Mouse (Mus musculus) cerebellum, postnatal 4 days (tissue): ENCODE measurements around the gene Gm45753.
A peak's percentile ranks its signal among the peaks of the same experiment; 100 is the strongest.
"Not testable (repeated sequence)": the region's sequence is repeated elsewhere in the genome, so short reads cannot be mapped to it uniquely, and the experiment has no call there.

Experiments
- DNase-seq, 2 experiments: peaks; one replicate each; pipeline ENCODE4 v3.0.0; 2022; ENCODE audit warnings: low spot score in 2 of 2, mixed read lengths in 1 of 2

The Gm45753 gene

DNA sequence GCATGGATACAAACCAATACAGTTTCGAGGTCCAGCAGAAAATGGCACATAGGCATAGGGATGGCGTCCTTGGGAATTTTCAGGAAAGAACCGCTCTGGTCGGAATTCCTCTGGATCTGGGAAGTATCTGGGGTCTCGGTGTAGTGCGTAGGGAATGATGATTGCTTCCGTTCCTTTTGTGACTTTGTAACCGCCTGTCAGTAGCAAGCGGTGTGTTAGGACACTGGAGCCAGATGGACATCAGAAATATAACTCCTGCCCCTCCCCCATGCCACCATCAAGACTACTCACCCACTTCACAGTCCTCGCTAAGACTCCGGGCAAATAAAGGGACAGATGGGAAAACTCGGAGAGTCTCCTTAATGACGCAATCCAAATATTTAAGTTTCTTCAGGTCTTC lies at the start of gene Gm45753:
Gm45753 (minus strand) TSS at position 101 of the 400 bp plus-strand sequence.
- DNase-seq = no peak

DNA sequence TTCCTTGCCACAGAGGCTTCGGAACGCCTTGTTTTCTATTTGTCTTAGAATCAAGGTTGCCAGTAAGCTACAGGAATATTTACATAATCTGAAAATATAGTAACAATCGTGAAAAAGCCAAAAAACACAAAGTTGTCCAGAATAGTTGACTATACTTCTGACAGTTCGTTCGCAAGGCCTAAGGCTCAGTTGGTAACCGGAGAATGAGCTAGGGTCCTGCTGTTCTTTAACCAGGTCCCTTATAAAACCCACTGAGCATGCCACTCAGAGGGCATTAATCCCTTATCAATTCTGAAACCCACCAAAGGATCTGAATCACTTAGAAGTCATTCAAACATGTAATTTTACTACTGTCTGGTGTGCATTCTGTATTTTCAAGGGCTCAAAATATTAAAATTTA lies 47.5 kb upstream of the Gm45753 start:
- DNase-seq = no peak

DNA sequence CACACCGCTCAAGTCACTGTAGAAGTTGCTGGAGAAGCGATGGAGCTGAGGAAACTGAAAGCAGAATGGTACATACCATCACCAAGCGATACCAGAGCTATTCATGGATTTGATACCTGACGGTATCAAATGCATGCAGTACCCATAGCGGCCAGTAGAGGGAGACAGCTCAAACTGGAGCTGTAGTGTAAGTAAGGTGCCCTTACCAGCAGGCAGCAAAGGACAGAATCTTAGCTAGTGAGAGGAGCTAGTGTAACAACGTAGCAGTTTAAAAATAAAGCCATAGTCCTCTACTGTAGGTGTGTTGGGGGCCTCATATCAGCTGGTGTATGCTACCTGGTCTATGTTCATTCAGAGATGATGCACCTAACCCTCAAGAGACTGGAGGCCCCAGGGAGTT lies 36.8 kb upstream of the Gm45753 start:
- peak in 1 of 2 experiments; percentile 53 for DNase-seq

DNA sequence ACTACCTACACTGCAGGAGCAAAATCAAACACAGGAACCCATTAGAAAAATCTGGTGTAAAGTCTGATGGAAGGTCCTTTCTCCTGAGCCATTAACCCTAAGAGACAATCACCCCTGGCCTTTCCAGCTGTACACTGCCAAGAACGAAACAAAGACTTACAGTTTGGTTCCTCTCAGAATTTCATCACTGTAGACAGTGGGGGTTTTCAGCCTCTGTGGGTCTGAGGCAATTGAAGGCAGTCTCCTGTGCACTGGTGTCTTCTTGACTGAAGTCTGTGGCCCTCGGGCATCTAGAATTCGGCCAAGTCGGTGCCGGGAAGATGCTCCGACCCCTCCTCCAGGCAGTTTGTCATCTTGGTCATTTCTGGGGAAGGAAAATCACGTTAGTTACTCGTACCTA lies 36.0 kb upstream of the Gm45753 start:
- DNase-seq = no peak

DNA sequence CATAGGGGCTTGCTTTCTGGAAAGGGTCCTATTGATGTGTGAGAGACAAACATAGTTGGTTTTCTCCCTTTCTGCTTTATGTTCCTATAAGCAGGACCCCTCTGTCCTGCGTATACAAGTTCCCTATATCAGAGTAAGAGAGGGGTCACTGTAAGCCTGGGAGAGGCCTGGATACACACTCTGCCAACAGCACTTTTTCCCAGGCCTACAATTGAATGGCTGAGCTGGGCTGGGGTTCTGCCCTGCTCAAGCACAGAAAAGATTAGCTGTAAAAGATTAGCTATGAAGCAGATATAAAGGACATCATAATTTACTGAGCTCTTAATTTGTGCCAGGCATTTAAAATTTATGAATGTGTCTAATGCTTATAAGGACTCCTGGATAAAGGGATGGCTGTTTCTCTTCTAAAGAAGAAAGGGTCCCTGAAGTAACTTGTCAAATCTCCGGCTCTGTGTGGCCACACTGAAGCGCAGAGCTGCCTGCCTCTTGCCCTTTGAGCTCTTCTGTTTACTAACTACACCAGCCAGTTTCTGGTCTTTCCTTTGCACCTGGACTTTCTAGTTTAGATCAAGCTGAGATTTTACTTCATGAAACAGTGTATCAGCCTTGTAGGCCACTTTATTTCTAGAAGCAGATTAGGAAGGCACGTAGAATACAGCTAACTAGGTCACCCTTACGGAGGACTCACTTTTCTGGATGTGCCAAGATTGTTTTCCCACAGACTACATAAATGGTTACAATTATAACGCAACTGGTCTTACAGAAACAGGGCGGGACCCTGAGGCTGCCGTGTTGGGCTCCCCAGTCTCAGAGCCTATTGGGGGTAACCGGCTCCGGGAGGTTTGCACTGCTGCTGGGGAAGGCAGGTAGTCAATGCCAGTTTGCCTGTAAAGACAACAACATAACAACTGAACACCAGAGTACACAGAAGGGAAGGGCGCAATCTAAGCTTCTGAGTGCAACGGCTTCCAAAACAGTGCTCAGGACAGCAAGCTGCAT lies 33.7 kb upstream of the Gm45753 start:
- no peak for DNase-seq

DNA sequence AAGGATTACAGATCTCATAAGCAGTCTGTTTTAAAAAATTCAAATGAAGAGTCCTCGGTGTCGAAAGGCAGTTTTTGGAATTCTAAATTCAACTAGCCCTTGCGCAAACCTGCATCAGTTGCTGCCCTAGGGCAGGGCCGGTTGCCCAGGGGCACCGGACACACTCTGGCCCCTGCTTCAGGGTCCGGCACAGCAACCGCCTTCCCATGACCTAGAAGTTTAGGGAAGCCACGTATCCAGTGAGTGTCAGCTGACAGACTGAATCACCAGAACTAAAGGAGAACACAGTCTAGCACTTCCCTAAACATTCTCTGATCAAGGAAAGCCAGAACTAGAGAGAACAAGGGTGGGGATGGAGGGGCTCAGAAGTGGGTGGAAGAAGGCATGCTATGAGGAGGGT lies 25.2 kb upstream of the Gm45753 start:
- no peak for DNase-seq

DNA sequence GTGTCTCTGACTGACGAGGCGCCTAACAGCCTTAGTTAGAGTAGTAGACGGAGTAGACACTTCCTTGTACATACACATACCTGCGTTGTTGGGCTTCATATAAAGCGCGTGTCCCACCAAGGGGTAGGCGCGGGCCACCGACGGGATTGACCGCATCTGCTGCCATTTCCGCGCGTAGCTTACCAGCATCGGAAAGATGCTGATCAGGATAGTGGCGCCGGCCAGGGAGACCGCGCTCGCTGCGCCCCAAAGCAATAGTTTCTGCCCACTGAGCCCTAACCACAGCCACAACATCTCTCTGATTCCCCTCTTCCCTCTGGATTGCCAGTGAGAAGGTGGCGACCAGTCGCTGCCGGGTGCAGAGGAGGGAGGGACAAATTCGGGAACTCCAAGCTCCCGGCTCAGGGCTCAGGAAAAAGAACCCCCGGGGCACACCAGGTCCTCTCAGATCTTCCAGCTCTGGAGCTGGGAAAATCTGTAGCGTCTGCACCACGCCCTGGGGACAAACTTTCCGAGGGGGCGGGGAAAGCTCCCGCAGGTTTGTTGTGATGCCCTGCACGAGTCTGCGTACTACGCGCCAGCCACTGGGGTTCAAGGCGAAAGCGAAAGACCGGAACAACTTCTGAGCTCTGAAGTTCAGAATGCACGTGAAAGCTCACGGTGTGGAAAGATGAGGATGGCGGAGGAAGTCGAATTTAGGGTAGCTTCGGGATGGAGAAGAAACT lies 24.6 kb upstream of the Gm45753 start, which contains the start of gene Cyp4v3:
Cyp4v3 (minus strand) TSS at position 532 of the 725 bp plus-strand sequence.
- DNase-seq = peak in 1 of 2 experiments; percentile 30

DNA sequence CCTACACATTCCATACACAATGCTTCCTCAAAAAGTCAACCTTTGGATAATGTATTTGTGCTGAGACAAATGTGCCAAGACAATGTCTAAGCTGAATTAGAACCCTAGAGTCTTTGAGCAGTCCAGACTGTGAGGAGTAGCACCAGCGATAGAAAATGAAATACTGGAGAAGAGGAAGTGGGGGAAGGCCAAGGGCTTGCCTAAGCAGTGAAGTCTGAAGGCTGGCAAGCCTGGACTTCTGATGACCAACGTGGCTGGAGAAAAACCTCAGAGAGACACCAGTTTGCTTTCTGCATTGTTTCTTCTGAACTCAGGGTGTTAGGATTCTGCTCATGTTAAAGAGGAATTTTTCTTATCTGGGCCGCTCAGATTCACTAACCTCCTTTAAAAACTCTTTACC lies 22.6 kb upstream of the Gm45753 start:
- no peak for DNase-seq

DNA sequence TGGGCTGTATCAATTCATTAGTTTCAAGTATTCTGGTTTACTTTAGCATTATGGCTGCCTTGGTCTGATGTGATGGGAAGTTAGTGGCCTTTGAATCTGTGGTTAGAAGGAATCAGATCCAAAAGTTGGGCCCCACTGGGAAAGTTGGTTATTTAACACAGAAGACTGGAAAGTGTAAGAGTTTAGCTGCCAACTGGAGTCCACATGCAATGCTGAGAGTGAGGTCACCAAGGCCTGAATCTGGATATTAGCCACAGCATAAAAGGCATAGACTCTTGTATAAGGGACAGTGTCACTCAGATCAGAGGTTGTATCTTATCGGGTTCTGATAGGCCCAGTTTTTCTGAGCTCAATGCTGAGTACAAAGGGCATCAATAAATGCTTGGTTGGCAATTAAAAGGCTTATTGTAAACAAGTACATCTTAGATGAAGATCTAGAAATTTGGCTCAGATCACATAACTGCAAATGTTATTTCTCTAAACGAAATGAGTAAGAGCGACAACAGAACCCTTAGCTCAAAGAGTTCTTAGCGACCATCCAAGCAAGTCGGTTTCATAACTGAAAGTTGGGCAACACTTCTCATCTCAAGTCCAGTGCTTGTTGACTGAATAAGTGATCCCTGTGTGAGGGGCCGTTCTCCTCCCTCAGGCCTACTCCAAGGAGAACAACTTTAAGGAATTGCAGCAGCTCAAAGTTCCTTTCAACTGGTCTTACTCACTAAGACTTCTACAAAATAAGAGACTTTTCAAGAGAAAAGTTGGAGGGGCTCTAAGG lies 21.1 kb upstream of the Gm45753 start:
- no peak for DNase-seq

DNA sequence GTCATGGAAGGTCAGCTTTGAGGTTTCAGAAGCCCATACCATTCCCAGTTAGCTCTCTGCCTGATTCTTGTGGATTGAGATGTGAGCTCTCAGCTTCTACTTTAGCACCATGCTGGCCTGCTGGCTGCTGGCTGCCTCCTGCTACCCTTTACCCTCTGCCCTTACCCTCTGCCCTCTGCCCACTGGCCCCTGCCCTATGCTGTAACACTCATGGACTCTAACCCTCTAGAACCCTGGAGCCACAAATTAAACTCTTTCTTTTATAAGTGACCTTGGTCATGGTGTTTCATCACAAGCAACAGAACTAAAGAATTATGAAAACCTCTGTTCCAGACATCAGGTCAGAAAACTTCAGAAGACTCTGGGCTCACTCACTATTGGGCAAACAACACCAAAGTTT lies 18.8 kb upstream of the Gm45753 start:
- not testable (repeated sequence) for DNase-seq

DNA sequence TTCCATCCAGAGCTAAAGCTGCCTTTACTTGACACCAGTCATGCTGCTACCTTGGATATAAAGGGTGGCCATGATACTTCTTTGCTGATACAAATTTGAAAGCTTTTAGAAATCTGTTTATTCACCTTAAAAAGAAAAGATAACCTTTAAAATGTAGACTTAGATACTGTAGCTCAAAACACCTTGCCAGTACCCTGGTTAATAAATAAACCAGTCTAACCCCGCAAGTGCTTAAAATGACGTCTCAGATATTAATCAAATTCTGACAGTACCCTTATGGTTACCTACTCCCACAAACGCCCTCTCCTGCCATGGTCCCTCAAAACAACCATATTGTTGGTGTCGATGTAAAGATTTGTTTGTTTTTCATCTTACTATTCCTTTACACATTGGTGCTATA lies 15.9 kb upstream of the Gm45753 start:
- DNase-seq = no peak

DNA sequence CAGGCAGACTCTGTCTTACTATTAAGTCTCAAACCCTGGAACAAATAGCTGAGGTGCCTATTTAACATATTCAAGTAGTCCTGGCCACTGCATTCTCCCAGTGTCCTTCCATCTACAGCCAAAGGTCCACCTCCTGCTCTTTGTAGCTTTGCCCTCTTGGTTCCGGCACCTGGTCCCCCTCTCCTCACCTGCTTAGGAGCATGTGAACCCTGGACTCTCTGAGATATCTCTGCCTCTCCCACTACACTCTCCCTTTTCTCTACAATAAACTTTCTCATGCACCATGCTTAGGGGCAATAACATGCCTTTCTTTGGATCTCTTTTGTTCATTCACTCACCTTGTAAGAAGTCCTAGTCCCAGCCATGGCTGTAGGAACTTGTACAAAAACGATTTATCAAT lies 13.1 kb upstream of the Gm45753 start:
- DNase-seq = no peak

DNA sequence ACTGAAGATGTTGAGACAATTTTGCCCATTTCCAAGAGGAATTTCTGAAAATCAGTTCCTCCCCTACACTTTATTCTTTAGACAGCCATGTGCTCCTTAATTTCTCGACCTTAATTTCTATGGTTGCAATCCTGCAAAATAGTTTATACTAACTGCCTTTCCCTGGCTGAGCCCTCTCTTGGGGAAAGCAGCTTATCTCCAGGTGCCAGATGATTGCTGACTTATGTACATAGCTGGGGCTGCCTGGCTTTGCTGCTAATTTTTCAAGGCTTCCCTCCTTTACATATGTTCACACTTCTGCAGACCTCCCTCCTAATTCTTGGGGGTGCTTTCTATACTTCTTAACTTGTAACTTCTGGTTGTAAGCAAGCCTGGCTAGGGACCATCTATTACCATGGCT lies 12.7 kb upstream of the Gm45753 start:
- DNase-seq = no peak

DNA sequence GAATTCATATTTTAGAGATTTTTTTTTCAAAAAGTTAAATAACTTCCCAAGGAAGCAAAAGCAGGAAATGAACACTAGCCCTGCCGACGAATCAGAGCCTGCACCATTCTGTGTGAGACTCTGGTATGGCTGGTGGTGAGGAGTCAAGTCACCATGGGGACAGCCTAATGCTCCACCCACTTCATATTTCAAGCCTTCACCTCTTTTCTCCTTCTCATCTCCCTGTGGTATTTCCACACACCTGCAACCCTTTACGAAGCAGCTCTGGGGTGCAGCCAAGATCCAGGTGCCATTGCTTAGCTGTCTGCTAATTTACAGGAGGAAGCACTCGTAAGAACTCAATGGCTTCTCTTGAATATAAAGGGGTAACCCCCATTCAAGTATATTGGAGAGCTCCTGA lies 2.7 kb upstream of the Gm45753 start:
- no peak for DNase-seq

DNA sequence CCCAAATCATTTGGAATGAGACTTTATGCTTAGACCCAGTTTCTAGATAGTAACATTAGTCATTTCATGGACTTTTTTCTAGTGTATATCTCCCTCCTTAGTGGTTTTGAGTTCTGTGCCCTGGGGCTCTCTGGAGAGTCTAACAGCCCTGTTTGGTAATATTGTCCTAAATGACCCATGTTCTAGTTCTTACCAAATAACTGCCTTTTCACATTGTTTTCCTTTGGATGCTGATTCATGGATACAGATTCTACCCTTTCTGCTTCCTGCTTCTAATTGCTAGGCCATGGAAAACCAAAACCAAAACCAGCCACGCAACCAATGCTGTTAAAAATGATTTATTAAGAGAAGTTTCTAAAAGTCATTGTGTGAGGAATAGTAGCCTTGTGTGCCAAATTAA lies 2.8 kb downstream of the Gm45753 start:
- DNase-seq = no peak

DNA sequence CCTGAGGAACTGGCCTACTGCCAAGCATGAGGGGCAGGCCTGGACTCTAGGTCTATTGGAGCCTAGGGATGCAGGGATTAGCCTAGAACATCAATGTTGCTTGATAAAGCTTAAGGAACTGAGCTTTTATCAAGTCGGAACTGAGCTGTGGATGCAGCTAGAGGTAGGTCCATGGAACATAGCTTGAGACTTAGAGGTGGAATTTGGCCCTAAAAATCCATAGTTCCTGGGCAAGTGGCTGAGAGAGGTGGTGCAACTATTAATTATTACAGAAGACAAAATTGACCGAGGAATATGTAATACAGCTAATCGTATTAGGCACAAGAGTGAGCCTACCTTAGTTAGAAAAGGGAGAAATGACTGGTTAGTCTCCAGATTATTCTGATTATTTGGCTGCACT lies 3.9 kb downstream of the Gm45753 start:
- no peak for DNase-seq

DNA sequence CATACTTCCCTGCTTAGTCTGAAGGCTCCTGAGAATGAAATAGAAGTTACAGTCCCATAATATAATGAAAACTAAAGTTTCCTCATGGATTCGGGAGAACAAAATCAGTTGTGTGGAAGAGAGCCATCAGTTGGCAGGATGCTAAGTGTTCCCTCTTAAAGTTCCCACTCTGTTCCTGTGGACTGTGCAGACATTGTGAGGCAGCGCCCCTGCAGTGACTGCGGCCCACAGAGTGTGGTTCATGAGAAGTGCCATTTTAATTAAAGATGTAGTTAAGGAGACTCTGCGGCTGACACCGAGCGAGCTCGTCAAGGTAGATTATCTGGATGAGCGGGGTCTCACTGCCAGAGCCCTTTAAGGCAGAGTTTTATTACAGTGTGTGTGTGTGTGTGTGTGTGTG lies 5.9 kb downstream of the Gm45753 start:
- no peak for DNase-seq

DNA sequence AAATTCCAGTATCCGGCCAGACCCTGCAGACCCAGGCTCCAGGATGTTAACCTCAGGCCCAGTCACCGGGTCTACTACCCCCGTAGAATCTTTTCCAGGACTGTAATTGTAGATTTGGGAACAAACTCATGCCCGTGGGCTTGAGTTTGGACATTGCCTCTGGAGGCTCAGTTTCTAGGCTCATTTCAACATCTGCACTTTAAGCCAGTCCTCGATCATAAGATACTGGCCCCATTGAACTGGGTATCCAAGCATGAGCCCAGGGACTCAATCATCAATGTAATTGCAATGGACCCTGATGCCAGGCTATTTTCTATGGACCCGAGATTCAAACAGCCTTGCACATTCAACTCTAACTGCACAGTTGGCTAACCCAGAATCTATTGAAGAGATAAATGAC lies 13.0 kb downstream of the Gm45753 start:
- no peak for DNase-seq

DNA sequence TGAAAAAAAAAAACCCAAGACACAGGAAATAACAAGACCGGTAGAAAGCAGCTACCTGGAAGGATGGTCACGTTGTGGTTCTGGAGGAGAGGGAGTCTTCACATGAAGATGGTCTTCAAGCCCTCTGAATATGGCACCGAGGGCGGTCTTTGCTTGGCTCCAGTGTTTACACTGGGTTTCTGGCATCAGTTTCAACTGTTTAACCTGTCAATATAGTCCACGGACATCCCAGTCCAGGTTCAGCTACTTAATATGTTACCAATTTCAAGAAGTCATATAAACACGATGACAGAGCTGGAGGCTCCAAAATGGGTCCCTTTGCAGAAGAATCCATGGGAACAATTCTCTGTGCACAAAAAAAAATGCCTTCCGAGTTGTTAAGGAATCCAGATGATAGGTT lies 13.6 kb downstream of the Gm45753 start, which contains the start of gene Klkb1:
Klkb1 (minus strand) TSS at position 173 of the 400 bp plus-strand sequence.
- DNase-seq = no peak

DNA sequence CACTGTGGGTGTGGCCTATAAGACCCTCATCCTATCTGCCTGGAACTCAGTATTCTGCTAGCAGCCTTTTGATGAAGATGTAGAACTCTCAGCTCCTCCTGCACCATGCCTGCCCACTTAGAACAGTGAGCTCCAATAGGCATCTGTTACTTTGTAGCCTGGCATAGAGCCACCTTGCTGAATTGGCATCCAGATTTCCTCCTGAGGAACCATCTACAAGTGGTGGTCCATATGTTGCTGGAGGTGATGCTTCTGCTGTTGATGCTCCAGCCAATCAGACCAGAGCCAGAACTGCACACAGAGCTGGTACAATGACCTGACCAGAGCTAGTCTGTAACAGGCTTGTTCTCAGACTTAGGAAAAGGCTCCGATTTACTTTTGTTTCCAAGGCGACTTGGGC lies 16.5 kb downstream of the Gm45753 start:
- DNase-seq = peak in 1 of 2 experiments; percentile 45

DNA sequence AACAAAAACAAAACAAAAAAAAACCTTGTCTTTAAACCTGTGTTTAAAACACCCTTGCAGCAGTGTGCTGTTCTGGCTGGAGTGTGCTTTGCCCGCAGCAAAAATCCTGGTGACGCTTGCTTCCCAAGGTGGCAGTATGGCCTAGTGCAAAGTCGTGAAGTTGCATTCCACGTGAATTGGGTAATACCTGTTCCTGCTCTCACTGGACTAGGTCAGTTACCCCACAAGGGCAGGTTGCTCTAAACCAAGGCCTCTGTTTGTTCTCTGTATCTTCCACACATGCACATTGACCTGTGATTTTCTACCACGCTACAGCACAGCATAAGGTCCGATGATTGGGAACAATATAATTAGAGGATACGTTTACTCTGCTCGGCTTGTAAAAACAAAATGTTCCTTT lies 26.6 kb downstream of the Gm45753 start:
- no peak for DNase-seq

DNA sequence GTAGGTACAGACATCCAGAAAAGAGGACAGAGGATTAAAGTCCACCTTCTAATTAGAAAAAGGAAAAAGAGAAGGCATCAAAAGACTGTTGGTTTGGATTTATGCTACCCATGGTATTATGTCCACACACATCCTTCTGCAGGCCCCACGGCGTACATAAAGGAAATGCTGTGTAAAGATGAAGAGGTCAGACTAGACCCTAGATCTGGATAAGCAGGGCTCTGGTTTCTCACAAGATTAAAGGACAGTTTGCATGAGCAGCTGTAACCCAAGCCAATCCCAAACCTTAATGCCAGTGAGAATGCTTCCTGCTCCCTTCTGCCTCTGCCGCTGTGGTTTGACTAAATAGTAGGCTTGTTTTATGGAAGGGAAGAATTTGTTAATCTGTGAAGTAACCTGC lies 30.8 kb downstream of the Gm45753 start:
- no peak for DNase-seq
